Mouse (Mus musculus) liver, postnatal 0 days (tissue): ENCODE measurements around the gene Rnf11. TPM values are rescaled to one million over a fixed set of nuclear protein-coding genes. Genes with fewer than 3 reads are reported as not detected.
A peak's percentile ranks its signal among the peaks of the same experiment; 100 is the strongest.

Source experiments
- ATAC-seq: fragments of 200-750 bp; cut with Nextera tagmentation; 2 replicates; pipeline ENCODE4 v1.8.0; 2017; ENCODE audit warnings: mild to moderate bottlenecking, moderate library complexity
- DNase-seq: peaks from one replicate; pipeline ENCODE4 v3.0.0-alpha.2; 2016
- H3K27ac ChIP-seq: fragments of 300-500 bp; sonication (generic); 2 replicates; pipeline ENCODE4 v1.5.1; 2014; ENCODE audit warnings: antibody characterized with exemption, moderate library complexity, mild to moderate bottlenecking, low read depth
- H3K27me3 ChIP-seq: fragments of 300-500 bp; sonication (generic); 2 replicates; pipeline ENCODE4 v1.6.1; 2014; ENCODE audit warnings: low read length, control low read depth, mixed read lengths; ENCODE audit not compliant: insufficient read depth
- H3K36me3 ChIP-seq: fragments of 300-500 bp; sonication (generic); replicated peaks from 2 replicates; pipeline ENCODE4 v1.6.1; 2014; ENCODE audit warnings: mild to moderate bottlenecking, control low read depth, low read length, moderate library complexity, mixed read lengths; ENCODE audit not compliant: insufficient read depth
- H3K4me1 ChIP-seq: fragments of 300-500 bp; sonication (generic); 2 replicates; pipeline ENCODE4 v1.6.1; 2014; ENCODE audit warnings: antibody characterized with exemption, mild to moderate bottlenecking, control low read depth; ENCODE audit not compliant: insufficient read depth
- H3K4me2 ChIP-seq: fragments of 300-500 bp; sonication (generic); 2 replicates; pipeline ENCODE4 v1.6.1; 2014; ENCODE audit warnings: low read depth, mild to moderate bottlenecking, low read length, moderate library complexity, mixed read lengths
- H3K4me3 ChIP-seq: fragments of 300-500 bp; sonication (generic); 2 replicates; pipeline ENCODE4 v1.5.1; 2014; ENCODE audit warnings: low read depth, low read length
- H3K9ac ChIP-seq: fragments of 300-500 bp; sonication (generic); replicated peaks from 2 replicates; pipeline ENCODE4 v1.6.1; 2014; ENCODE audit warnings: mild to moderate bottlenecking, moderate library complexity
- H3K9me3 ChIP-seq: fragments of 300-500 bp; sonication (generic); 2 replicates; pipeline ENCODE4 v1.6.1; 2016; ENCODE audit warnings: mild to moderate bottlenecking, control low read depth, low read length, mixed read lengths
- CTCF ChIP-seq: sonication (generic); IDR thresholded peaks from 2 replicates; pipeline ENCODE4 v1.5.1; 2016; ENCODE audit warnings: antibody characterized with exemption, low read depth
- EP300 ChIP-seq: IDR thresholded peaks from 2 replicates; pipeline ENCODE4 v1.6.1; 2016; ENCODE audit warnings: antibody characterized with exemption, low read depth, mild to moderate bottlenecking
- WGBS: fragments of 180-500 bp; shearing (Covaris S2); extraction: QIAGEN DNeasy Blood & Tissue Kit; methylation state at CpG from one replicate; pipeline ENCODE4 v1.1.7; 2014; ENCODE audit not compliant: insufficient replicate concordance; 5-methylcytosine and 5-hydroxymethylcytosine counted together
- polyA plus RNA-seq: library from polyadenylated mRNA; unstranded; fragments of >200 nt; fragmentation: Nextera tagmentation; extraction: Ambion mirVana; gene quantifications from 2 replicates; pipeline ENCODE4 v1.2.1, GENCODE M21; 2015

The Rnf11 gene
- polyA plus RNA-seq, 1 experiment from 2014 or later = 34.0 TPM

GRCm38 (mm10) chr4:109434256-109434655 lies 50.3 kb downstream of the Rnf11 start:
- peaks cover 21% of the 10 kb centered on the region for H3K4me1 ChIP-seq
- no peak for DNase-seq
- H3K9me3 ChIP-seq = no peaks in the 10 kb centered on the region
- H3K4me3 ChIP-seq = no peak overlapping the region
- H3K4me2 ChIP-seq = no peak overlapping the region
- TF ChIP-seq CTCF = no peak
- H3K27me3 ChIP-seq = no peaks in the 10 kb centered on the region
- no peak for ATAC-seq
- WGBS = 78% methylated on average over 1 of the region's 1 CpGs
- no peaks in the 10 kb centered on the region for H3K36me3 ChIP-seq
- H3K9ac ChIP-seq = no peak overlapping the region
- no peak overlapping the region for H3K27ac ChIP-seq

GRCm38 (mm10) chr4:109433641-109434040 lies 50.9 kb downstream of the Rnf11 start:
- DNase-seq (peak; percentile 14), ATAC-seq (0 out of 2 replicates have a peak, but pooled peaks have one; percentile 4)
- WGBS = 76% methylated on average over 6 of the region's 6 CpGs
- Histone ChIP-seq H3K36me3 (no peaks in the 10 kb centered on the region), H3K4me3 (no peak overlapping the region), H3K27ac (no peak overlapping the region), H3K27me3 (no peaks in the 10 kb centered on the region), H3K4me2 (no peak overlapping the region), H3K4me1 (peaks cover 15% of the 10 kb centered on the region), H3K9me3 (no peaks in the 10 kb centered on the region), H3K9ac (no peak overlapping the region)
- TF ChIP-seq EP300 (no peak), CTCF (no peak)

GRCm38 (mm10) chr4:109432668-109433375 lies 51.7 kb downstream of the Rnf11 start:
- no peaks in the 10 kb centered on the region for H3K27me3 ChIP-seq
- H3K36me3 ChIP-seq = no peaks in the 10 kb centered on the region
- no peak overlapping the region for H3K27ac ChIP-seq
- H3K4me3 ChIP-seq = no peak overlapping the region
- H3K4me2 ChIP-seq = no peak overlapping the region
- peaks cover 12% of the 10 kb centered on the region for H3K4me1 ChIP-seq
- TF ChIP-seq EP300 (no peak), CTCF (no peak)
- ATAC-seq (peak; percentile 8; the same call in 1 of the 2 replicates), DNase-seq (no peak)
- WGBS = 69% methylated on average over 16 of the region's 16 CpGs
- H3K9me3 ChIP-seq = no peaks in the 10 kb centered on the region
- no peak overlapping the region for H3K9ac ChIP-seq

- Histone ChIP-seq H3K9ac (no peak overlapping the region), H3K36me3 (no peaks in the 10 kb centered on the region), H3K4me3 (no peak overlapping the region), H3K27ac (no peak overlapping the region), H3K9me3 (no peaks in the 10 kb centered on the region), H3K4me2 (no peak overlapping the region), H3K4me1 (peaks cover 12% of the 10 kb centered on the region), H3K27me3 (no peaks in the 10 kb centered on the region)
- WGBS = 39% methylated on average over 13 of the region's 13 CpGs
- DNase-seq (peak; percentile 76), ATAC-seq (peak; percentile 70)
- TF ChIP-seq EP300 = no peak
- TF ChIP-seq CTCF = peak; percentile 91
These were observed 53.7 kb downstream of the Rnf11 start for GRCm38 (mm10) chr4:109430854-109431253.

- no peak for DNase-seq
- H3K9ac ChIP-seq = no peak overlapping the region
- H3K36me3 ChIP-seq = no peaks in the 10 kb centered on the region
- no peaks in the 10 kb centered on the region for H3K9me3 ChIP-seq
- H3K27me3 ChIP-seq = no peaks in the 10 kb centered on the region
- H3K4me1 ChIP-seq = peaks cover 12% of the 10 kb centered on the region
- H3K27ac ChIP-seq = no peak overlapping the region
- TF ChIP-seq CTCF = no peak
- TF ChIP-seq EP300 = no peak
- no peak overlapping the region for H3K4me2 ChIP-seq
- no peak overlapping the region for H3K4me3 ChIP-seq
- ATAC-seq = no peak
- 79% methylated on average over 7 of the region's 7 CpGs for WGBS
These were observed 54.3 kb downstream of the Rnf11 start for GRCm38 (mm10) chr4:109430250-109430649.

- H3K9me3 ChIP-seq = no peaks in the 10 kb centered on the region
- H3K4me1 ChIP-seq = peaks cover 6% of the 10 kb centered on the region
- no peaks in the 10 kb centered on the region for H3K27me3 ChIP-seq
- no peak overlapping the region for H3K9ac ChIP-seq
- no peak overlapping the region for H3K27ac ChIP-seq
- WGBS = 42% methylated on average over 1 of the region's 1 CpGs
- TF ChIP-seq CTCF (no peak), EP300 (no peak)
- DNase-seq (no peak), ATAC-seq (no peak)
- H3K4me3 ChIP-seq = no peak overlapping the region
- H3K4me2 ChIP-seq = no peak overlapping the region
- no peaks in the 10 kb centered on the region for H3K36me3 ChIP-seq
These were observed 57.5 kb downstream of the Rnf11 start for GRCm38 (mm10) chr4:109427058-109427457.
